Mouse (Mus musculus): Measurements from ENCODE around the gene Atp6v1b1. TPM values are rescaled to one million over a fixed set of nuclear protein-coding genes. Genes with fewer than 3 reads are reported as not detected.

Gene Atp6v1b1
- not detected in 2 replicates for total RNA-seq (2023)

DNA sequence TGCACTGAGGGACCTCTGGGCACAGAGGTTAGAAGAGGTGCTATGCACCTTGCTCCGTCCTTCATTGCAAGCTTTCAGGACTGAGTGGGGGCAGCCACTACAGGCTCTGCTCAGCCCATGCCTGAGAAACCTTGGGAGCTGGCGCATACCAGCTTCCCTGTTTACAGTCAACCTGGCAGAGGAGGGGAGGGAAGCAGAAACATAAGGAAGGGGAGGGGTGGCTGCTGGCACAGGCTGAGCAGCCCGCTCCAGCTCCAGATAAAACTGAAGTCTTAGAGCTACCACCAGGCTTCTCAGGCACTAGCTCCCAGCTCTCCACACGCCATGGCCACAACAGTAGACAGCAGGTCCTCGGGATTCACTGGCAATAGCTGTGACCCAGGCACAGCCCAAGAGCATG lies at the start of gene Atp6v1b1:
TSS of gene Atp6v1b1 (plus strand) at position 230 of the 400 bp plus-strand sequence.

GRCm38 (mm10) chr6:83711067-83711675 lies 31.6 kb upstream of the Atp6v1b1 start, which contains the start of gene Vax2:
Gene Vax2, plus strand, starts transcription at chr6:83711264.

DNA sequence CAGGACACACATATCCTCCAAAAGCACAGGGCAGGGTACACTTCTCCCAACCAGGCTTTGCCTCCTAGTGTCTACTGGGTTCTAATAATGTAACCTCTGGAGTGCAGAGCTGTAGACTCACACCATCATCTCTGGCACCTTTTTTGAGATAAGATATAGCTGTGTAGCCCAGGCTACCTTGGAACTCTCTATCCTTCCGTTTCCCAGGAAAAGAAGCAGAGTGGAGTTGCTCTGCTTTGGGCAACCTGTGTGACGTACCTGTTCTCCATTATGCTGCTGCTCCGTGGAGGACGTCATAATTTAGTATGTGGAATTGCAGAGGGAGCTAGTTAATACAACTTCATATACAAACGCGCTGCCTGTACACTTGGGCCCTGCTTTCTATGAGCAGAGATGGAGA lies 19.6 kb downstream of the Atp6v1b1 start, which contains the start of gene Ankrd53:
TSS of gene Ankrd53 (plus strand) at position 301 of the 400 bp plus-strand sequence.

GRCm38 (mm10) chr6:83775638-83776293 lies 33.0 kb downstream of the Atp6v1b1 start, which contains the start of gene Tex261:
Gene Tex261, minus strand, starts transcription at chr6:83775813.

GRCm38 (mm10) chr6:83794760-83795296 lies 52.0 kb downstream of the Atp6v1b1 start, which contains the start of gene Nagk:
Gene Nagk, plus strand, starts transcription at chr6:83794982.

Other genes starting within 250 kb of the Atp6v1b1 start
- gene Dguok, start 236.0 kb upstream of the Atp6v1b1 start, total RNA-seq (2023): 11.7 and 14.1 TPM in 2 replicates
- not detected in 2 replicates for gene Actg2, start 206.7 kb upstream of the Atp6v1b1 start, total RNA-seq (2023)
- gene Stambp, start 170.3 kb upstream of the Atp6v1b1 start, total RNA-seq (2023): 16.9 and 19.7 TPM in 2 replicates
- not detected in 2 replicates for gene Clec4f, start 86.8 kb upstream of the Atp6v1b1 start, total RNA-seq (2023)
- gene Cd207, start 65.1 kb upstream of the Atp6v1b1 start, total RNA-seq (2023): not detected in 2 replicates
- gene Vax2, start 31.7 kb upstream of the Atp6v1b1 start, total RNA-seq (2023): not detected in 2 replicates
- gene Ankrd53, start 19.7 kb downstream of the Atp6v1b1 start, total RNA-seq (2023): not detected in 2 replicates
- gene Tex261, start 32.8 kb downstream of the Atp6v1b1 start, total RNA-seq (2023): 38.2 and 50.3 TPM in 2 replicates
- gene Nagk, start 52.0 kb downstream of the Atp6v1b1 start, total RNA-seq (2023): 12.3 and 13.7 TPM in 2 replicates
- gene Paip2b, start 88.8 kb downstream of the Atp6v1b1 start, total RNA-seq (2023): 5.8 and 8.8 TPM in 2 replicates
- 65.3 and 75.1 TPM in 2 replicates for gene Zfp638, start 124.1 kb downstream of the Atp6v1b1 start, total RNA-seq (2023)